Mouse (Mus musculus) heart, adult 2 months (tissue): ENCODE results near the gene Osbpl5.

Experiments used
- CTCF ChIP-seq: fragments of 200-600 bp; IDR thresholded peaks from 2 replicates; pipeline ENCODE4 v1.8.1; 2022; ENCODE audit warnings: antibody characterized with exemption, mild to moderate bottlenecking, moderate library complexity
- EP300 ChIP-seq: fragments of 200-500 bp; IDR thresholded peaks from 2 replicates; pipeline ENCODE4 v1.6.1; 2011; ENCODE audit warnings: low read depth, low read length, control low read depth; ENCODE audit not compliant: insufficient read depth
- POLR2A ChIP-seq: fragments of 200-500 bp; IDR thresholded peaks from 2 replicates; pipeline ENCODE4 v1.6.1; 2011; ENCODE audit warnings: mild to moderate bottlenecking, low read depth, low read length, control low read depth; ENCODE audit not compliant: insufficient read depth

DNA sequence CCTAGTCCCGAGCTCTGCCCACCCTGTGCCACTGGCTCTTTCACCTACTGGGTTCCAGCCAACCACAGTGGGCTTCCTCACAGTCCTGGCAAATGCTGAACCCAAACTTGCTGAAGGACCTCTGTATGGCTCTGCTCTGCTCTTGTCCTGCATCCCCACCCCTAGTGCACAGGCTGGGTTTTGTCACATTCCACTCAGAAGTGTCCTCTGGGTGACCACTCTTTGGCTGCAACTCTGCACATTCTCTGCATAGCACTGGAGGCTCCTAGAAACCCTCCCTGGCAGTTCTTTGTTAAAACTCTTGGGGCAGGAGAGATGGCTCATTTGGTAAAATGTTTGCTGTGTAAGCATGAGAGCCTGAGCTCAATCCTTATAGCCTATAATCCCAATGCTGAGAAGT is 39.0 kb downstream of the Osbpl5 start:
- TF ChIP-seq CTCF (no peak), POLR2A (no peak), EP300 (no peak)
